Mouse (Mus musculus) cerebellum, adult 9-11 months (tissue): ENCODE results near the gene Gja3.
"Not testable (repeated sequence)": the region's sequence is repeated elsewhere in the genome, so short reads cannot be mapped to it uniquely, and the experiment has no call there.

Experiments used
- DNase-seq: peaks from one replicate; pipeline ENCODE4 v3.0.0; 2022

Gene Gja3

DNA sequence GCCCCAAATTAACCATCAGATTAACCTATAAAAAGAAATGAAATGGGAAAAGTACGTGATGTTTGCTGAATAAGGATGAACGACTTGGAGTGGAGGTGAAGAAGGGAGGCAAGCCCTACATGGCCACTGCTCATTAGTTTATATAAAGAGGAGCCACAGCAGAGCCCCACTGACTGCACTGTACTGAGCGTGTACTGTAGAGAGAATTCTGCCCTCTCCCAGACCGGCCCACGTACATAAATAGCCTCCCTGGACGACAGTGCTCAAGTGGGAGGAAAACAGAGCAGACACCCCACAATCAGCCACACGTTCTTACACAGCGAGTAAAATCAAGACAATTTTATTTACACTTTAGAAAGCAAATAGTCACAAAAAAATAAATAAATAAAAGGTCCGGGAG is 23.8 kb downstream of the Gja3 start:
- DNase-seq = no peak

DNA sequence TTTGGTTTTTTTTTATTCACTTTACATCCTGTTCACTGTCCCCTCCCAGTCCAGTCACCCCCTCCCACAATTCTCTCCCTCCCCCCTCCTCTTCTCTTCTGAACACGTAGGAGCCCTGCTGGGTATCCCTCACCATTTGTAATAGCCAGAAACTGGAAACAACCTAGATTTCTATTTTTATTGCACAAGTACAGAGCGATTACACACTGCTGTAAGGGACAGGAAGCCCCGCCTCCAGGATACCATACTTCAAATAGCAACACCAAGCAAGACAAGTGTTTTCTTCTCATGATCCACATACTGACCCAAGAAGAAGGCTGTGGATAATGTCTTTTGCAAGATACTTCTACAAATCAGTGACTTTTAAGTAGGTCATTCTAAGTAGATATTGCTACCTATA is 25.1 kb downstream of the Gja3 start:
- DNase-seq = no peak

DNA sequence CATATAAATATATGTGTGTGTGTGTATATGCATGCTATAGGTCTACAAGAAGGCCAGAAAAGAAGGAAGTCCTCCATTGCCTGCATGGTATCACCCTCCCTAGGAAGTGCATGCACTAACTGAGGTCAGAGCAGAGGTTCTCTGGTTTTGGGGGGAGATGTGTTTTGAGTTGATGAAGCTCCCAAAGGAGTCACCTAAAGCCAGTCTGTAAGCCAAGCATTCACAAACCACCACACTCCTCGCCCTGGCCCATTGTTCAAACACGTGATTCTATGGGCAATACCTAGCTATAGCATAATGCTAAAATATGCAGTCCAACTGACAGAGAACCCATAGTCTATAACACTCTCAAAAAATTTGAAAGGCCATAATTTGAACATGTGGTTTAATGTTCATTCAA is 39.5 kb downstream of the Gja3 start:
- no peak for DNase-seq

DNA sequence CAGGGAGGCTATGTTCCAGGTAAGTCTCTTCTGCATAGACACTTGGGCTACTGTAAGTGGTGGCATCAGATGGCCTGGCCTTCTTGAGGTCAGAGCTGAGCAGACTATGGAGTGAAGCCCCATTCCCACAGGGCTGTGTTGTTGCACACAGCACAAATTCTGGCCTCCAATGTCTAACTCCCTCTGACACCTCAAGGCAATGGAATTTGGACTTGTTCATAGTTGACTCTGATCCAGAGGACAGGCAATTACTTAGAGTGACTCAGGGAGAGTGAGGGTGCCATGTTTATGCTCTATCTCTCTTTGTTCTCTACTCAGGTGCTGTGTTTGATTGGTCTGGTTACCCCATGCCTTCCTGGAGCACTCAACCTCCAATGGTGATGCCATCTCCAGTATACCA is 41.1 kb downstream of the Gja3 start:
- not testable (repeated sequence) for DNase-seq

DNA sequence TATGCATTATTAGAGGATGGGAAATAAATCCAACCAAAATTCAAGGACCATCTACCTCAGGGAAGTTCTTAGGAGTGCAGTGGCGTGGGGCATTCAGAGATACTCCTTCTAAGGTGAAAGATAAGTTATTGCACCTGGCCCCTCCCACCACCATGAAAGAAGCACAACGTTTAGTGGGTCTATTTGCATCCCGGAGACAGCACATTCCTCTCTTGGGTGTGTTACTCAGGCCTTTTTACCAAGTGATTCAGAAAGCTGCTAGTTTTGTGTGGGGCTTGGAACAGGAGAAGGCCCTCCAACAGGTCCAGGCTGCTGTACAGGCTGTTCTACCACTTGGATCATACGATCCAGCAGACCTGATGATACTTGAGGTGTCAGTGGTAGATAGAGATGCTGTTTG is 69.3 kb downstream of the Gja3 start:
- DNase-seq = no peak
